Mouse (Mus musculus) bone marrow, adult 2 months (tissue): ENCODE data around the gene Stk24.

Source experiments
- CTCF ChIP-seq: fragments of 200-500 bp; IDR thresholded peaks from 2 replicates; pipeline ENCODE4 v1.5.1; 2011; ENCODE audit warnings: low read length, control low read depth; ENCODE audit not compliant: control insufficient read depth, insufficient read depth
- POLR2A ChIP-seq: fragments of 200-500 bp; IDR thresholded peaks from 2 replicates; pipeline ENCODE4 v1.6.1; 2011; ENCODE audit warnings: low read depth, mild to moderate bottlenecking, control low read depth, low read length, borderline replicate concordance; ENCODE audit not compliant: control insufficient read depth

GRCm38 (mm10) chr14:121422664-121423340 is 43.0 kb upstream of the Stk24 start:
- no peak for TF ChIP-seq CTCF
- no peak for TF ChIP-seq POLR2A
